Mouse (Mus musculus) adrenal gland, postnatal 25 days (tissue): Measurements from ENCODE around the gene Rnf7. TPM values are rescaled to one million over a fixed set of nuclear protein-coding genes. Genes with fewer than 3 reads are reported as not detected.

ENCODE experiments used
- total RNA-seq: library from RNA; stranded (reverse); gene quantifications from 2 replicates; pipeline ENCODE4 v1.2.3, GENCODE M21; 2021

Rnf7 gene
- total RNA-seq, 1 experiment from 2014 or later, result 68.2 TPM

Other genes with a start within 250 kb of the Rnf7 start
- 192 and 215 TPM in 2 replicates for gene Atp1b3, start 114.2 kb downstream of the Rnf7 start, total RNA-seq
- not detected in 2 replicates for gene Gm28729, start 46.6 kb upstream of the Rnf7 start, total RNA-seq
- gene Rasa2, start 152.9 kb upstream of the Rnf7 start, total RNA-seq, result 9.3 and 15.5 TPM in 2 replicates